Mouse (Mus musculus): ENCODE data around the gene Apbb2. TPM values are rescaled to one million over a fixed set of nuclear protein-coding genes. Genes with fewer than 3 reads are reported as not detected.

Apbb2 gene
- polyA plus RNA-seq, 1 experiment: 1.2 TPM

- no peak for TF ChIP-seq CTCF (IDR thresholded peaks at IDR 0.05; ENCODE audit: control insufficient read depth, insufficient read depth, insufficient replicate concordance, low read depth, low read length)
- no peak for TF ChIP-seq POLR2A (IDR thresholded peaks at IDR 0.05; ENCODE audit: control insufficient read depth, low read depth, low read length)
- H3K4me1 ChIP-seq (ENCODE audit: control insufficient read depth, insufficient read depth, low read length): no peaks in the 10 kb centered on the region
- no peaks in the 10 kb centered on the region for H3K27me3 ChIP-seq (ENCODE audit: control insufficient read depth, insufficient read depth, low read length)
- H3K36me3 ChIP-seq (ENCODE audit: control insufficient read depth, insufficient read depth, low read length): no peaks in the 10 kb centered on the region
- no peak overlapping the region for H3K27ac ChIP-seq (ENCODE audit: control insufficient read depth, insufficient read depth, low read depth, low read length)
- H3K4me3 ChIP-seq (ENCODE audit: control insufficient read depth, low read depth, low read length): no peak overlapping the region
Measured at GRCm38 (mm10) chr5:66543344-66543743, 75.2 kb downstream of the Apbb2 start.

- no peaks in the 10 kb centered on the region for H3K4me1 ChIP-seq (ENCODE audit: control insufficient read depth, insufficient read depth, low read length)
- no peak overlapping the region for H3K4me3 ChIP-seq (ENCODE audit: control insufficient read depth, low read depth, low read length)
- no peaks in the 10 kb centered on the region for H3K27me3 ChIP-seq (ENCODE audit: control insufficient read depth, insufficient read depth, low read length)
- no peak overlapping the region for H3K27ac ChIP-seq (ENCODE audit: control insufficient read depth, insufficient read depth, low read depth, low read length)
- H3K36me3 ChIP-seq (ENCODE audit: control insufficient read depth, insufficient read depth, low read length): no peaks in the 10 kb centered on the region
- TF ChIP-seq POLR2A (IDR thresholded peaks at IDR 0.05; ENCODE audit: control insufficient read depth, low read depth, low read length) (no peak), CTCF (IDR thresholded peaks at IDR 0.05; ENCODE audit: control insufficient read depth, insufficient read depth, insufficient replicate concordance, low read depth, low read length) (no peak)
Measured at GRCm38 (mm10) chr5:66542521-66542920, 76.1 kb downstream of the Apbb2 start.

GRCm38 (mm10) chr5:66541385-66541784, 77.2 kb downstream of the Apbb2 start:
- TF ChIP-seq CTCF (IDR thresholded peaks at IDR 0.05; ENCODE audit: control insufficient read depth, insufficient read depth, insufficient replicate concordance, low read depth, low read length): no peak
- H3K27me3 ChIP-seq (ENCODE audit: control insufficient read depth, insufficient read depth, low read length): no peaks in the 10 kb centered on the region
- no peak overlapping the region for H3K27ac ChIP-seq (ENCODE audit: control insufficient read depth, insufficient read depth, low read depth, low read length)
- H3K36me3 ChIP-seq (ENCODE audit: control insufficient read depth, insufficient read depth, low read length): no peaks in the 10 kb centered on the region
- no peaks in the 10 kb centered on the region for H3K4me1 ChIP-seq (ENCODE audit: control insufficient read depth, insufficient read depth, low read length)
- H3K4me3 ChIP-seq (ENCODE audit: control insufficient read depth, low read depth, low read length): no peak overlapping the region

GRCm38 (mm10) chr5:66540246-66540645, 78.3 kb downstream of the Apbb2 start:
- Histone ChIP-seq H3K4me1 (ENCODE audit: control insufficient read depth, insufficient read depth, low read length) (no peaks in the 10 kb centered on the region), H3K27me3 (ENCODE audit: control insufficient read depth, insufficient read depth, low read length) (no peaks in the 10 kb centered on the region), H3K4me3 (ENCODE audit: control insufficient read depth, low read depth, low read length) (no peak overlapping the region), H3K36me3 (ENCODE audit: control insufficient read depth, insufficient read depth, low read length) (no peaks in the 10 kb centered on the region), H3K27ac (ENCODE audit: control insufficient read depth, insufficient read depth, low read depth, low read length) (no peak overlapping the region)
- TF ChIP-seq CTCF (IDR thresholded peaks at IDR 0.05; ENCODE audit: control insufficient read depth, insufficient read depth, insufficient replicate concordance, low read depth, low read length) (no peak), POLR2A (IDR thresholded peaks at IDR 0.05; ENCODE audit: control insufficient read depth, low read depth, low read length) (no peak)

- Histone ChIP-seq H3K27me3 (ENCODE audit: control insufficient read depth, insufficient read depth, low read length) (no peaks in the 10 kb centered on the region), H3K27ac (ENCODE audit: control insufficient read depth, insufficient read depth, low read depth, low read length) (no peak overlapping the region), H3K36me3 (ENCODE audit: control insufficient read depth, insufficient read depth, low read length) (no peaks in the 10 kb centered on the region), H3K4me1 (ENCODE audit: control insufficient read depth, insufficient read depth, low read length) (no peaks in the 10 kb centered on the region), H3K4me3 (ENCODE audit: control insufficient read depth, low read depth, low read length) (no peak overlapping the region)
- TF ChIP-seq POLR2A (IDR thresholded peaks at IDR 0.05; ENCODE audit: control insufficient read depth, low read depth, low read length) (no peak), CTCF (IDR thresholded peaks at IDR 0.05; ENCODE audit: control insufficient read depth, insufficient read depth, insufficient replicate concordance, low read depth, low read length) (no peak)
Measured at GRCm38 (mm10) chr5:66537811-66538210, 80.8 kb downstream of the Apbb2 start.

GRCm38 (mm10) chr5:66536696-66537358, 81.8 kb downstream of the Apbb2 start:
- TF ChIP-seq CTCF (IDR thresholded peaks at IDR 0.05; ENCODE audit: control insufficient read depth, insufficient read depth, insufficient replicate concordance, low read depth, low read length): no peak
- no peak for TF ChIP-seq POLR2A (IDR thresholded peaks at IDR 0.05; ENCODE audit: control insufficient read depth, low read depth, low read length)
- no peak overlapping the region for H3K27ac ChIP-seq (ENCODE audit: control insufficient read depth, insufficient read depth, low read depth, low read length)
- H3K4me3 ChIP-seq (ENCODE audit: control insufficient read depth, low read depth, low read length): no peak overlapping the region
- no peaks in the 10 kb centered on the region for H3K4me1 ChIP-seq (ENCODE audit: control insufficient read depth, insufficient read depth, low read length)
- H3K27me3 ChIP-seq (ENCODE audit: control insufficient read depth, insufficient read depth, low read length): no peaks in the 10 kb centered on the region
- no peaks in the 10 kb centered on the region for H3K36me3 ChIP-seq (ENCODE audit: control insufficient read depth, insufficient read depth, low read length)

GRCm38 (mm10) chr5:66535566-66536236, 82.9 kb downstream of the Apbb2 start:
- H3K36me3 ChIP-seq (ENCODE audit: control insufficient read depth, insufficient read depth, low read length): no peaks in the 10 kb centered on the region
- H3K27ac ChIP-seq (ENCODE audit: control insufficient read depth, insufficient read depth, low read depth, low read length): no peak overlapping the region
- H3K27me3 ChIP-seq (ENCODE audit: control insufficient read depth, insufficient read depth, low read length): no peaks in the 10 kb centered on the region
- H3K4me3 ChIP-seq (ENCODE audit: control insufficient read depth, low read depth, low read length): no peak overlapping the region
- TF ChIP-seq CTCF (IDR thresholded peaks at IDR 0.05; ENCODE audit: control insufficient read depth, insufficient read depth, insufficient replicate concordance, low read depth, low read length): no peak
- TF ChIP-seq POLR2A (IDR thresholded peaks at IDR 0.05; ENCODE audit: control insufficient read depth, low read depth, low read length): no peak
- no peaks in the 10 kb centered on the region for H3K4me1 ChIP-seq (ENCODE audit: control insufficient read depth, insufficient read depth, low read length)
